Mouse (Mus musculus): ENCODE results near the gene Lingo1.

DNA sequence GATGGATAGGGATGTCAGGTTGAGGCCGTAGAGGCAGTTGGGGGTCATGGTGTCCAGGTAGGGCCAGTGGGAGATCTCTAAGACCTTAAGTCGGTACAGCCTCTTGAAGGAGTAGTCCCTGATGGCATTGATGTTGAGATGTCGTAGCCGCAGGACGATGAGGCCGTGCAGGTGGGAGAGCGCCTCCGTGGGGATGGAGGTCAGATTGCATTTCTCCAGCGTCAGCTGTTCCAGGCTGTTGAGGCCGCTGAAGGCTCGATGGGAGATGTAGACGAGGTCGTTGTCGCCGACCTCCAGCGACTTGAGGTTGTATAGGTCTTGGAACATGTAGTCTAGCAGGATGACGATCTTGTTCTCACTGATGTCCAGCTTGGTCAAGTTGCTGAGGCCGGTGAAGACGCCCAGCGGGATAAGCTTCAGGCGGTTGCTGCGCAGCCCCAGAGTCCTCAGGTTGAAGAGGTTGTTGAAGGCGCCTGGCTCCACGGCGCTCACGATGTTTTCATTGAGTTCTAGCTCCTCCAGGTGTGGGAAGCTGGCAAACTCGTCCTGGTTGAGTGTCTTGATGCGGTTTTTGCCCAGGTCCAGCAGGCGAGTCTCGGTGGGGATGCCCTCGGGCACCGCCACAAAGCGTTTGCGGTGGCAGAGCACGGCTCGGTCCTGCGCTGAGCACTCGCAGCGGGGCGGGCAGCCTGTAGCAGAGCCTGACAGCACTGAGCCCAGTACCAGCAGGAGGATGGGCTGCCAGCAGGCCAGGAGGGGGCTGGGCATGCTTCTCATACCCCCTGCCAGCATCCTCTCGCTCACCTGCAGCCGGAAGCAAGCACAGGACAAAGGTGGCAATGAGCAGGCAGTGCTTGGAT is 175.5 kb downstream of the Lingo1 start:
- TF ChIP-seq GATA1 (IDR thresholded peaks at IDR 0.05; ENCODE audit: low read length) (no peak), TAL1 (IDR thresholded peaks at IDR 0.05; ENCODE audit: low read length) (no peak)

Measured in erythroblast, embryonic 14.5 days (primary cell).